Mouse (Mus musculus) embryonic facial prominence, embryonic 14.5 days (tissue): ENCODE results near the gene Vmn1r192. TPM values are rescaled to one million over a fixed set of nuclear protein-coding genes. Genes with fewer than 3 reads are reported as not detected.
"Not testable (repeated sequence)": the region's sequence is repeated elsewhere in the genome, so short reads cannot be mapped to it uniquely, and the experiment has no call there.

Experiments used
- ATAC-seq: fragments of 200-750 bp; cut with Nextera tagmentation; 2 replicates; pipeline ENCODE4 v1.8.0; 2017; ENCODE audit warnings: low read depth, moderate number of reproducible peaks, moderate TSS enrichment
- DNase-seq: peaks from one replicate; pipeline ENCODE4 v3.0.0-alpha.2; 2015; ENCODE audit warnings: low spot score
- H3K27ac ChIP-seq: fragments of 300-500 bp; sonication (generic); replicated peaks from 2 replicates; pipeline ENCODE4 v1.5.1; 2014; ENCODE audit warnings: low read depth, mild to moderate bottlenecking, low read length, moderate library complexity
- H3K27me3 ChIP-seq: fragments of 300-500 bp; sonication (generic); replicated peaks from 2 replicates; pipeline ENCODE4 v1.6.1; 2014; ENCODE audit warnings: low read length; ENCODE audit not compliant: control insufficient read depth, insufficient read depth
- H3K36me3 ChIP-seq: fragments of 300-500 bp; sonication (generic); 2 replicates; pipeline ENCODE4 v1.6.1; 2014; ENCODE audit warnings: low read length, mixed read lengths; ENCODE audit not compliant: control insufficient read depth, insufficient read depth
- H3K4me1 ChIP-seq: fragments of 300-500 bp; sonication (generic); 2 replicates; pipeline ENCODE4 v1.6.1; 2014; ENCODE audit warnings: antibody characterized with exemption, low read length; ENCODE audit not compliant: control insufficient read depth, insufficient read depth
- H3K4me2 ChIP-seq: fragments of 300-500 bp; sonication (generic); 2 replicates; pipeline ENCODE4 v1.6.1; 2014; ENCODE audit warnings: low read depth, mild to moderate bottlenecking, low read length, moderate library complexity, mixed read lengths
- H3K4me3 ChIP-seq: fragments of 300-500 bp; sonication (generic); 2 replicates; pipeline ENCODE4 v1.5.1; 2014; ENCODE audit warnings: low read depth, mild to moderate bottlenecking, low read length
- H3K9ac ChIP-seq: fragments of 300-500 bp; sonication (generic); 2 replicates; pipeline ENCODE4 v1.6.1; 2014; ENCODE audit warnings: low read depth, mild to moderate bottlenecking, low read length, moderate library complexity, mixed read lengths
- H3K9me3 ChIP-seq: fragments of 300-500 bp; sonication (generic); 2 replicates; pipeline ENCODE4 v1.6.1; 2016; ENCODE audit warnings: low read length; ENCODE audit not compliant: control insufficient read depth
- WGBS: fragments of 180-500 bp; shearing (Covaris S2); extraction: QIAGEN DNeasy Blood & Tissue Kit; methylation state at CpG from one replicate; pipeline ENCODE4 v1.1.7; 2014; 5-methylcytosine and 5-hydroxymethylcytosine counted together
- polyA plus RNA-seq: library from polyadenylated mRNA; unstranded; fragments of >200 nt; fragmentation: Nextera tagmentation; extraction: Ambion mirVana; gene quantifications from 2 replicates; pipeline ENCODE4 v1.2.1, GENCODE M21; 2014

The Vmn1r192 gene
- not detected in 2 replicates for polyA plus RNA-seq

DNA sequence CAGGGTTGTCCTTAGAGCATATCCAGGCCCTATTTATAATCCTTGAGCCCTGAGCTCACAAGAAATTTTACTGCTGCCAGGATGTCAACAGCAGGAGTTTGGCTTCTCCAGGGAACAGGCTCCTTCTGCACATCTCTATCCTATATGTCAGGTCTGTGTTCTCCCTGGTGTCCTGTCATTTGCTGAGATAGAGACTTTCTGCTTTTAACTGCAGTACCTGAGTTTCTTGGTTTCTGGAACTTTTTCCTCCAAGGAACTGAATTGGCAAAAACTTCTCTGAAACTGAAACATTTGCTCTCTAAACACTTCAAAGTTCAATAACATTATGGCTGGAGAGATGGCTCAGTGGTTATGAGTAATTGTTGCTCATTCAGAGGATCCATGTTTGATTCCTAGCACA, at the start of gene Vmn1r192:
Gene Vmn1r192, minus strand, starts transcription at position 101 of the 400 bp plus-strand sequence.
- Histone ChIP-seq H3K4me3 (no peak within 1 kb of the TSS), H3K36me3 (no peaks in the 10 kb centered on the region), H3K4me1 (no peaks in the 10 kb centered on the region), H3K27ac (no peak within 1 kb of the TSS), H3K9ac (no peak within 1 kb of the TSS), H3K9me3 (no peaks in the 10 kb centered on the region), H3K4me2 (no peak within 1 kb of the TSS), H3K27me3 (no peaks in the 10 kb centered on the region)
- no peak for ATAC-seq
- no peak for DNase-seq

DNA sequence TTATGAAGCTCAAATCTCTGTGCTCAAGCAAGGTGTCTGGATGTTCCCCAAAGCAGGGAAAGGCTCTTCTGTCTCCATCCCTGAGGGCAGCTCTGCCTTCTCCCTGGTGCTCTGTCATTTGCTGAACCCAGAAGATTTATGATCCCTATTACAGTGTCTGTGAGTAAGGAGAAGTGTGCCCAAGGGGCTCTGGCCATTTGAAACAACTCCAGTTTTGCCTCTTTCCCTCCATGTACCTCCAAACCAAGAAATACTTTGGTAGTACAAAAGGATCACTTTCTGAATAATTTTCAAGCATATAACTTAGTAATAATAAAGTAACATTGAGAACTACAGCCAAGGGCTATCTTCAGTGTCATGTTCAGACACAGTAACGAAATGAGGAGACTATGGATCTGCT, 32.1 kb upstream of the Vmn1r192 start, which contains the start of gene Vmn1r193:
Gene Vmn1r193, minus strand, starts transcription at position 101 of the 400 bp plus-strand sequence.
- not testable (repeated sequence) for ATAC-seq, H3K36me3 ChIP-seq, H3K27me3 ChIP-seq, H3K4me2 ChIP-seq, H3K27ac ChIP-seq, H3K4me1 ChIP-seq, DNase-seq, H3K4me3 ChIP-seq, H3K9me3 ChIP-seq, H3K9ac ChIP-seq
- WGBS = 77% methylated on average over 1 of the region's 1 CpGs

DNA sequence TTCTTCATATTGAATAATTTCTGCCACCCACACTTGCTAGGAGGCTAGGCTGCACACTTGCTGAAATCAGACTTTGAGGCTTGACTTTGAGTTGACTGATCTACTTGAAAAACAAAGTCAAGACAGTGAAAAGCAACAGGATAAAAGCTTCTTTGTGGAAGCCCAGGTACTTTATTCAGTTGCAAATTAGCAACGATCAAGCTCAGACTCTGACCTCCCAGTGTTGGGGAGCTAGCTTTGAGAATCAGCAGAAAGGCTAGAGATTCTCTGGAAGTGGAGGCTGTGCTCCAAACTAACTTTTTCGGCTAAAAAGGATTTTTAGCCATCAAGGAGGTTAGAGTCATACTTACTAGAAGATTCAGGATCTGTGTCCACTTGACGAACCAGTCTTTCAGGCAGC, 1.8 kb upstream of the Vmn1r192 start:
- not testable (repeated sequence) for H3K4me3 ChIP-seq, H3K27me3 ChIP-seq, H3K9me3 ChIP-seq, DNase-seq, H3K36me3 ChIP-seq, H3K4me2 ChIP-seq, ATAC-seq, H3K4me1 ChIP-seq, H3K27ac ChIP-seq, H3K9ac ChIP-seq
- WGBS = 73% methylated on average over 3 of the region's 3 CpGs

DNA sequence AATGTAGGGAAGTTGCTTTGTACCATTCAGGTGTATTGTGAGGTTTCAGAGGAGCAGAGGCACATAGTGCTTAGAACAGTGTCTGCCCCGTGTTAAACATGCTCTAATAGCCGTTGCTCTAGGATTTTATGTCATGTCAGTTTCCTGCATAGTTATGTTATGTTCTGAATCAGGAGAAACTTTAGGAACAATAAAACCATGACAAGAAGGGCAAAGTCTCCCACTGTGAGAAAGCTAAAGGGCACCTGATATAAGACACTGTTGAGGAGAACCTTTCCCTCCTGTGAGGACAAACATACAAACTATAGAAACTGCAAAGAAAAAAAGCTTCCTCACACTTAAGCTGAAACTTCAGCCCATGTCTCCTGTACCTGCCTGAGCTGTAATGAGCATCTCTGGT, 556 bp downstream of the Vmn1r192 start:
- ATAC-seq (no peak), DNase-seq (no peak)
- no peaks in the 10 kb centered on the region for H3K4me1 ChIP-seq
- no peak overlapping the region for H3K27ac ChIP-seq
- no peaks in the 10 kb centered on the region for H3K9me3 ChIP-seq
- H3K9ac ChIP-seq = no peak overlapping the region
- no peaks in the 10 kb centered on the region for H3K36me3 ChIP-seq
- H3K27me3 ChIP-seq = no peaks in the 10 kb centered on the region
- 75% methylated on average over 2 of the region's 2 CpGs for WGBS
- no peak overlapping the region for H3K4me3 ChIP-seq
- H3K4me2 ChIP-seq = no peak overlapping the region

DNA sequence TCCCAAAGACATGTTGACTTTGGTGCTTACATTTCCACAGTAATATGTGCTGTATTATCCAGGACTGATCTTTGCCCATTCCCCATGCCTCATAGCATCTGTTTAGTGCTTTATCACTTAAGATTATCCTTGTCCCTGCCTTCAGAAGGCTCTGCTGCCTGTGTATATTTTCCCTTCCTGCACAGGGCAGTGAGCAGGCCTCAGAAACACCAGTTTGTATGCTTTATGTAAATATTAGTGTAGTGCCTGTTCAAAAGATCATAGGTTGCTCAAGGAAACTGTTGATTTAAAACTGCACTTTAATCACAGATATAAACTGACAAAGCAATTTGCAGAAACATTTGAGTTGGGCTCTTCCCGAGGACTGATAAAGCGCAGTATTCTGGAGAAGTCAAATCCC, 1.6 kb downstream of the Vmn1r192 start:
- no peak overlapping the region for H3K9ac ChIP-seq
- H3K27me3 ChIP-seq = no peaks in the 10 kb centered on the region
- H3K4me2 ChIP-seq = no peak overlapping the region
- DNase-seq (no peak), ATAC-seq (no peak)
- no peaks in the 10 kb centered on the region for H3K36me3 ChIP-seq
- WGBS = 86% methylated on average over 2 of the region's 2 CpGs
- no peaks in the 10 kb centered on the region for H3K9me3 ChIP-seq
- H3K27ac ChIP-seq = no peak overlapping the region
- no peak overlapping the region for H3K4me3 ChIP-seq
- H3K4me1 ChIP-seq = no peaks in the 10 kb centered on the region

DNA sequence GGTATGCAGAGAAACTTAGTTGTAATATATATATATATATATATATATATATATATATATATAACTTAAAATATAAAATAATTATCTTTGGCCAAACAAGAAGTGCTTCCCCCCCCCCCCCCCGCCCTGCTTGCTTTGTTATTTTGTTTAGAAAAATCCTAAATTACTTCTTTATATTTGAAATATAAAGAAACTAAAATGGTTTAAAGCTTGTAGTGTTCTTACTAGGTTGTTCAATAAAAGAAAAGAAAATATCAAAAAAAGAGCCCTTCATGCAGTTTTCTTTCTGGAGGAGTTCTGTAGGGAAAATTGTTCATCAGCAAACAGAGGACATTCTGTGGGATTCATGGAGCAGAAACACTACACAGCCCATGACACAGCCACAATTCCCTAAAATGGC, 7.1 kb downstream of the Vmn1r192 start, which contains the start of gene Vmn1r191:
Gene Vmn1r191, minus strand, starts transcription at position 101 of the 400 bp plus-strand sequence.
- H3K36me3 ChIP-seq = no peaks in the 10 kb centered on the region
- H3K9ac ChIP-seq = no peak within 1 kb of the TSS
- no peak for ATAC-seq
- H3K9me3 ChIP-seq = no peaks in the 10 kb centered on the region
- no peaks in the 10 kb centered on the region for H3K27me3 ChIP-seq
- no peak within 1 kb of the TSS for H3K4me3 ChIP-seq
- H3K4me1 ChIP-seq = no peaks in the 10 kb centered on the region
- H3K27ac ChIP-seq = no peak within 1 kb of the TSS
- WGBS = 73% methylated on average over 1 of the region's 1 CpGs
- no peak for DNase-seq
- no peak within 1 kb of the TSS for H3K4me2 ChIP-seq

DNA sequence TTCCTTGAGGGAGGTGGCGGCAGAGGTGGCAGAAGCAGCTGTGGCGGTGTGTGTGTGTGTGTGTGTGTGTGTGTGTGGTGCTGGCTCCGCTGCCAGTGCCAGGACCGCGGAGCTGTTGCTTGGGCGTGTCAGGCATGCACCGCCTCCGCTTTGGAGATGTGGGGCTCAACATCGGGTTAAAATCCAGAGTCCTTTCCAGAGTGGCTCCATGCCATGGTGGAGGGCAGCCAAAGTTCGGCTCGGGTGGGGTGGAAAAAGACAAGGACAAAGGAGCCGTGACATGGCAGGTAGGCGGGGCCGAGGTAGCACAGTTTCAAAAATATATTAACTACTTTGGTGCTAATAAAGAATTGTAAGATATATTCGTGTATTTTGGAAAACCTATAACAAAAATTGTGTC, 22.5 kb downstream of the Vmn1r192 start:
- H3K4me3 ChIP-seq = no peak overlapping the region
- ATAC-seq = no peak
- WGBS = 91% methylated on average over 15 of the region's 15 CpGs

DNA sequence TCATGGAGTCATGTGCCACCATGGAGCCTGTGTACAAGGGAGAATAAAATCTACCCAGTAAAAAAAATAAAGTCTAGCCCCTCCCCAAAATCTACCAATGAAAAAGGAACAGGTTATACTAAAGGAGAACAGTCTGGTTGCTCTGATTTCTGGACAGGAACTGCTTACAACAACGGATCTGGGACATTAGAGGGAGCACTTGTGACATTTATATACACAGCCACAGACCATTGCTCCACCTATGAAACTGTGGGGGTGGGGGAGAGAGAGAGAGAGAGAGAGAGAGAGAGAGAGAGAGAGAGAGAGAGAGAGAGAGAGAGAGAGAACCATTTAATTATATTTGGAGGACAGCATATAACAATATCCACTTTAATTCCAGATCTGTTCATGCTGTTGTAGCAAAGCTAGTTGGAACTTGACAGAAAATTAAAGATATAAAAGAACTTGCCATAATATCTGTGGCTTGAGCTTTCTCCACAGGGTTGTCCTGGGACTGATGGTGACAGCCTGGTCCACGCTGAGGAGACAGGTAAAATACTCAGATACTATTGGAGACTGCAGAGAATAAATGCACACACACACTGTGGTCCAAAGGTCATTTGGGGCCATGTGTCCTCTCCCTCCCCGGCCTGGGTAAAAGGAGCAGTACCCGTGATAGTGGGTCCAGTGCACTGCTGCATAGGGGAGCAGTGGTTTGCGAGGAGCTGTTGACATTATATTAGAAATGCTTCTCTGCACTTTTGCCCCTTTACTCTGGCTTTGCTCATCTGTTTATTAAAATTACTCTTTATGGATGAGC, 54.2 kb downstream of the Vmn1r192 start:
- H3K4me3 ChIP-seq, DNase-seq, H3K9me3 ChIP-seq, H3K4me1 ChIP-seq, ATAC-seq, H3K27me3 ChIP-seq, H3K36me3 ChIP-seq, H3K9ac ChIP-seq, H3K4me2 ChIP-seq, H3K27ac ChIP-seq: not testable (repeated sequence)
- WGBS = 68% methylated on average over 4 of the region's 5 CpGs

More for the DNA sequence above, 22.5 kb downstream of the Vmn1r192 start:
- Histone ChIP-seq H3K9me3 (peaks cover 10% of the 10 kb centered on the region), H3K27ac (no peak overlapping the region), H3K9ac (no peak overlapping the region), H3K4me1 (no peaks in the 10 kb centered on the region), H3K36me3 (no peaks in the 10 kb centered on the region), H3K27me3 (no peaks in the 10 kb centered on the region), H3K4me2 (no peak overlapping the region)
- no peak for DNase-seq
